Mouse (Mus musculus): ENCODE data around the gene Ipcef1. TPM values are rescaled to one million over a fixed set of nuclear protein-coding genes. Genes with fewer than 3 reads are reported as not detected.
"Not testable (repeated sequence)": the region's sequence is repeated elsewhere in the genome, so short reads cannot be mapped to it uniquely, and the experiment has no call there.

Gene Ipcef1
- total RNA-seq, 2 experiments from 2014 or later, result 0.11 to 0.19 TPM

- no peak for DNase-seq
- intact Hi-C loops (cut with DNase I), result no loop called here
Observed at GRCm38 (mm10) chr10:7043896-7044295, 8.4 kb downstream of the Ipcef1 start.

GRCm38 (mm10) chr10:7041032-7041431 is 11.2 kb downstream of the Ipcef1 start:
- no peak for DNase-seq
- intact Hi-C loops (cut with DNase I), result no loop called here

- intact Hi-C loops (cut with DNase I), result no loop called here
- DNase-seq, result no peak
Observed at GRCm38 (mm10) chr10:7037194-7037593, 15.1 kb downstream of the Ipcef1 start.

- intact Hi-C loops (cut with DNase I), result no loop called here
Observed at GRCm38 (mm10) chr10:7035547-7035946, 16.7 kb downstream of the Ipcef1 start.

GRCm38 (mm10) chr10:7033459-7033858 is 18.8 kb downstream of the Ipcef1 start:
- DNase-seq, result no peak
- intact Hi-C loops (cut with DNase I), result no loop called here

More at GRCm38 (mm10) chr10:7035547-7035946, 16.7 kb downstream of the Ipcef1 start:
- no peak for DNase-seq

- intact Hi-C loops (cut with DNase I), result no loop called here
- no peak for DNase-seq
Observed at GRCm38 (mm10) chr10:7025028-7025427, 27.2 kb downstream of the Ipcef1 start.

GRCm38 (mm10) chr10:7020551-7020950 is 31.7 kb downstream of the Ipcef1 start:
- intact Hi-C loops (cut with DNase I), result no loop called here
- no peak for DNase-seq

- intact Hi-C loops (cut with DNase I), result no loop called here
- DNase-seq, result no peak
Observed at GRCm38 (mm10) chr10:7019781-7020386, 32.4 kb downstream of the Ipcef1 start.

- intact Hi-C loops (cut with DNase I), result no loop called here
- no peak for DNase-seq
Observed at GRCm38 (mm10) chr10:7015199-7015598, 37.1 kb downstream of the Ipcef1 start.

- DNase-seq, result no peak
Observed at GRCm38 (mm10) chr10:7010543-7010942, 41.7 kb downstream of the Ipcef1 start.

GRCm38 (mm10) chr10:7004980-7005538 is 47.2 kb downstream of the Ipcef1 start:
- intact Hi-C loops (cut with DNase I), result no loop called here
- no peak for DNase-seq

More at GRCm38 (mm10) chr10:7010543-7010942, 41.7 kb downstream of the Ipcef1 start:
- intact Hi-C loops (cut with DNase I), result no loop called here

GRCm38 (mm10) chr10:7003898-7004297 is 48.4 kb downstream of the Ipcef1 start:
- intact Hi-C loops (cut with DNase I); DNase-seq: not testable (repeated sequence)

GRCm38 (mm10) chr10:6999355-6999754 is 52.9 kb downstream of the Ipcef1 start:
- intact Hi-C loops (cut with DNase I), result no loop called here
- DNase-seq, result no peak

- DNase-seq, result no peak
Observed at GRCm38 (mm10) chr10:6998576-6999250, 53.6 kb downstream of the Ipcef1 start.

GRCm38 (mm10) chr10:6996895-6997294 is 55.4 kb downstream of the Ipcef1 start:
- intact Hi-C loops (cut with DNase I), result no loop called here
- no peak for DNase-seq

More at GRCm38 (mm10) chr10:6998576-6999250, 53.6 kb downstream of the Ipcef1 start:
- intact Hi-C loops (cut with DNase I), result no loop called here

- intact Hi-C loops (cut with DNase I), result no loop called here
Observed at GRCm38 (mm10) chr10:6988555-6988954, 63.7 kb downstream of the Ipcef1 start.

GRCm38 (mm10) chr10:6987399-6988098 is 64.7 kb downstream of the Ipcef1 start:
- no peak for DNase-seq
- intact Hi-C loops (cut with DNase I), result no loop called here

More at GRCm38 (mm10) chr10:6988555-6988954, 63.7 kb downstream of the Ipcef1 start:
- no peak for DNase-seq

GRCm38 (mm10) chr10:6986246-6986645 is 66.0 kb downstream of the Ipcef1 start:
- intact Hi-C loops (cut with DNase I), result no loop called here
- no peak for DNase-seq

GRCm38 (mm10) chr10:6983431-6983830 is 68.8 kb downstream of the Ipcef1 start:
- DNase-seq, result no peak
- intact Hi-C loops (cut with DNase I), result no loop called here

- DNase-seq, result no peak
- intact Hi-C loops (cut with DNase I), result no loop called here
Observed at GRCm38 (mm10) chr10:6982751-6983151, 69.5 kb downstream of the Ipcef1 start.

- intact Hi-C loops (cut with DNase I), result no loop called here
- DNase-seq, result no peak
Observed at GRCm38 (mm10) chr10:6980236-6980635, 72.0 kb downstream of the Ipcef1 start.

Measured in heart, postnatal 36 days (tissue).